Mouse (Mus musculus) right cerebral cortex, postnatal 25 days (tissue): ENCODE results near the gene Zfp850.
A peak's percentile ranks its signal among the peaks of the same experiment; 100 is the strongest.
"Not testable (repeated sequence)": the region's sequence is repeated elsewhere in the genome, so short reads cannot be mapped to it uniquely, and the experiment has no call there.

Source experiments
- DNase-seq: peaks from one replicate; pipeline ENCODE4 v3.0.0; 2022

The Zfp850 gene

DNA sequence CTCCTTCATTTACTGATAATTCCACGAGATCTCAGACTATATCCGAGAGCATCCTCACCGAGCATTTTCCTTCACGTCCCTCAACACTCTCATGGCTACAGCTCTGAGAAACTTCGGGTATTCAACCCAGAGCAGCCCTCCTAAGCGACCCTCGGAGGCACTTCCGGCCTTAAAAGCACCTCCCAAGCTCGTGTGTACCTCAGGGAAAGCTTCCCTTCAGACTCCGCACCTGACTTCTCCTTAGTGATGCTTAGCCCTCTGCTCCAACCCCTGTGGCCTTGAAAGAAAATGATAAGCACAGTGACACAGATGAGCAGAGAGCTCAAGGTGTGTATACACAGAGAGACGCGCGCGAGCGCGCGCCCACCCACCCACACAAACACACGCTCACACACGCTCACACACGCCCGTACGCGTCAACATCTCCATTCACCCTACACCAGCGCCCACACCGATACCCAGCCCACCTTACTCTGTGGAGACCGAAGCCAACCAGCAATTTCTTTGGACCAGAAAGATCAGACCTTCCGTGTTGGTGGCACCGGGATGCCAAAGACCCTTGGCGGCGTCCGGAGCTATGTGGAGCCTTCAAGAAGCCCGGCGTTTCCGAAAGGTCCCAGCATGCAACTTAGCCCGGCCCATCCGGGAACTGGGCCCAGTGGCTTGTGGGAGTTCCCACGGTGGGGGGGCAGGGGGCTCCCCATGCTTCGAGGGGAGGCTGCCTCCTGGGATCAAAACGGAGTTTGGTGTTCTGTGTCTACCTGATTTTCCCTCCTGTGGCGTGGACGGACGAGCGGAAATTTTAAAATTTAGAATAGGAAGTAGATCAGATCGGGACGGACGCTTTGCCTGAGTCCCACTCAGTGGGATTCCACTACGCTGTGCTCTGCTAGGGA, at the start of gene Zfp850:
Gene Zfp850 (minus strand): TSS at position 567 of the 896 bp plus-strand sequence.
- peak; percentile 82 for DNase-seq

DNA sequence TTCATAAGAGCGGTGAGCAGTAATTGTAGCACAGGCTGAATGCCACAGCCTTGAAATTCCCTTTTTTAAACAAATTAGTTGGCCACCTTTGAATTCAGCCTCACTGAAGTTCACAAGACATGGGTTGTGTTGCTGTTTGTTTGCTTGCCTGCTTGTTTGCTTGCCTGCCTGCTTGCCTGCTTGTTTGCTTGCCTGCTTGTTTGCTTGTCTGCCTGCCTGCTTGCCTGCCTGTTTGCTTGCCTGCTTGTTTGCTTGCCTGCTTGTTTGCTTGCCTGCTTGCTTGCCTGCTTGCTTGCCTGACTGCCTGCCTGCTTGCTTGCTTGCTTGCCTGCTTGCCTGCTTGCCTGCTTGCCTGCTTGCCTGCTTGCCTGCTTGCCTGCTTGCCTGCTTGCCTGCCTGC, 46.1 kb upstream of the Zfp850 start:
- DNase-seq: no peak

DNA sequence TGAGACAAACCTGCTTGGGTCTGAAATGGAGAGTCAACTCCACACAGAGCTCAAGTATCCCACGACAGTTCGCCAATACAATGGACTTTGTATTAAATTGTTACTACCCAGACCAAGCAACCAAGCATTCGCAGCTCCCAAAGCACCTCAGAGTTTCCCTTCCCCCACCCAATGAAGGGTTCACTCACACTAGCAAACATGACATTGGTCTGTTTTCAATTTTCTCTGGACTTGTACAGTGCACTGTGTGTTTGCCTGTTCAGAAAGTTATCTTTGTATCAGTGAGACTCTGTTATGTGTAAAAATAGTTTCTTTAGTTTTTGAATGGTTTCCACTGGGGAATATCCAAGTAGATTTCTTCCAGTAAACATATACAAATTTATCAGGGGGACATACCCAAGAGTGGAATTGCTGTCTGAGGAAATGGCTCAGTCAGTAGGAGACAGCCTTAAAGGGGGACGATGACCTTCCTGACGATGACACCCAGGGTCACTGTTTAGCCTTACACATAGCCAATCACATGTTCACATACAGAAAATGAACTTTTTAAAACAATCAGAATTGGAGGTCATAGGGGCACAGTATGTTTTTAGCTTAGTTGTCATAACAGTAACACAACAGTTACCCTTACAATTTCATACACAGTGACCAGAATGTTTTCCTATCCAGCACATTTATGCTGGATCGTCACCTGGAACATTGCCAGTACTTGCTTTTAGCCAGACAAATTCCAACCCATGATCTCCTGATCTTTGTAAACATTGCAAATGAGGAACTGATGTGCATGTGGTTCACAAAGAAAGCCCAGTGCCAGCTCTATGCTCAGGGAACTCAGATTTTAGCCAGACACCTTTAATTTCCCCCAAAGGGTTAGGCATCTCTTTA, 39.4 kb upstream of the Zfp850 start:
- DNase-seq: no peak

- DNase-seq: no peak
Measured at GRCm38 (mm10) chr7:28050584-28050983, 36.7 kb upstream of the Zfp850 start.

- DNase-seq: peak; percentile 98
Measured at GRCm38 (mm10) chr7:28049476-28050409, 35.8 kb upstream of the Zfp850 start, which contains the start of gene Psmc4. TSS of gene Psmc4 (minus strand) at chr7:28050101.

DNA sequence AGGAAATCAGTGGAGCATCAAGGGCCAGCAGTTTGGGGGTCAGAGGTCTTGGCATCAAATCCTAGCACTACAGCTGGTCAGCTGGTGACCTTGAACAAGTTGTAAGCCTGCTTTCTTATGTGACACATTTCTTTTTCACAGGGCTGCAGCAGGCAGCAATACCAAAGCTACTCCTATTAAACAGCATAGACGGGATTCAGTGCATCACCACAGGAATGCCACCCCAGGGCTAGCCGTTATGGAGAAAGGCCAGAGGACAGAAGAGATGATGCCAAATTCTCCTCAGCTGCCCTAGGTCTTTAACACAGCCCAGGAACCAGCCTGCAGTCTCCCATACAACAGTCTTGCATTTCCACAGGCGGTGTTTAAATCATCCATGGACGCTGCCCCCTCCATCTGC, 30.6 kb upstream of the Zfp850 start:
- no peak for DNase-seq

DNA sequence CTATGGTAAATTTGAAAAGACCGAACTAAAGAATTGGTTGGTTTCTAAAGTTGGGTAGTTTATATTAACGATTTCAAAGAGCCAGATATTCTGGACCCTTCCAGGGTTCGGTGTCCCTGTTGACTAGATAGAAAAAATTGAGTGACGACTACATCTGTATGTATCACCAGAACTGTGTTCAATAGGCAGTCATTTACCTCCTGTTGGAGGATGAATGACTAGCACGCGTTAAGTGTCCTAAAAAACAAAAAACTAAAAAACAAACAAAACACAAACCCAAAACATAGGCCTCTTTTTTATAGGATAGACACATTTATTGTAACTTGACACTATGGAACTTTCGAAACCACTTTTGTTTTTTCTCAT, 513 bp upstream of the Zfp850 start:
- DNase-seq: no peak

- DNase-seq: peak; percentile 27
Measured at GRCm38 (mm10) chr7:28010271-28010670, 3.6 kb downstream of the Zfp850 start.

- no peak for DNase-seq
Measured at GRCm38 (mm10) chr7:27982197-27982596, 31.7 kb downstream of the Zfp850 start.

DNA sequence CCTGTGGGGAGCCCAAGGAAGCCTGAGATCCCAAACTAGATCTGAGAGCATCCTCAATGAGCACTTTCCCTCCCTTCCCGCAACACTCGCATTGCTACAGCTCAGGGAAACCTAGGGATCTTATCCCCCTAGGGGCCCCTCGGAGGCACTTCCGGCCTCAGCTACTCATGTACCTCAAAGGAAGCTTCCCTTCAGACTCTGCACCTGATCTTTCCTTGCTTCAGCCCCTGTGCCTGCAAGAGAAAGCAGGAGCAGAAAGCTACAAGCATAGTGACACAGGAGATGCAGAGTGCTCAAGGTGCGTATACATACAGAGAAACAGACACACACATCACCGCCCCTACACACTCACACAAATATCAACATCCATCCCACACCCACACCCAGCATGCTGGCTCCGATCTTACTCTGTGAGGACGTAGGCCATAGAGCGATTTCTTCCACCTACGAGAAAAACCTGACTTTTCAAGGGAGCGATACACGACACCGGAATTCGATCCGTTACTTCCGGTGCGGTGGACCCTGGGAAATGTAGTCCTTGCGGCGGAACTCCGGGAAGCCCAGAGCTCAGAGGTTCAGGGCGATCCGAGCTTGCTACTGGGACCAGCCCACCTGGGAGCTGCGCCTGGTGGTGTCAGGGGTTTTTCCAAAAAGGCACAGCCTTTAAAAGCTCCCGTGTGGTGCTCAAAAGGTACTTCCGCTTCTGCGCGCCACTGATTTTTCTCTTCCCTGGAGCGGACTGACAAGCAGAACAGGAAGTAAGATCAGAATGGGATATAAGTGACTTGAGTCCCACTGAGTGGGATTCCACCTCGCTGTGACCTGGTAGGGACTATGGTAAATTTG, 35.0 kb downstream of the Zfp850 start, which contains the start of gene Zfp780b:
Gene Zfp780b (minus strand): TSS at position 489 of the 846 bp plus-strand sequence.
- peak; percentile 75 for DNase-seq

DNA sequence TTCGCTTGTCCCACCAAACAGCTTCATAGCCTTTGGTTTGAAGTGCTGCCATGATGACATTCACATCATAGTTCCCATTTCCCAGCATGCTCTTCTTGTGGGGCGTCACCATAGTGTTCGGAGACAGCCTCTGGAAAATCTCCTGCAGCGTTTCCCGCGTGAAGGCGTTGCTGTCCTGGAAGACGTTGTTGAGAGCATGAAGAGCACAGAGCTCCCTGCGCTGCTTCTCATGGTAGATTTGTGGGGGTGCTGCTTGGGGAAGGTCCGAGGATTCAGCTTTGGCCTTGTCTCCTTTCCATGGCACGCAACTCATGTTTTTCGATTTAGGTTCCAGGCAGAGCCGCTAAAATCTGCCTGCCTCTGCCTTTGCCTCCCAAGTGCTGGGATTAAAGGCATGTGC, 64.5 kb downstream of the Zfp850 start:
- DNase-seq: not testable (repeated sequence)

GRCm38 (mm10) chr7:27941869-27942268, 72.0 kb downstream of the Zfp850 start:
- not testable (repeated sequence) for DNase-seq
